Mouse (Mus musculus): ENCODE results near the gene Elmo3.

Elmo3 gene

DNA sequence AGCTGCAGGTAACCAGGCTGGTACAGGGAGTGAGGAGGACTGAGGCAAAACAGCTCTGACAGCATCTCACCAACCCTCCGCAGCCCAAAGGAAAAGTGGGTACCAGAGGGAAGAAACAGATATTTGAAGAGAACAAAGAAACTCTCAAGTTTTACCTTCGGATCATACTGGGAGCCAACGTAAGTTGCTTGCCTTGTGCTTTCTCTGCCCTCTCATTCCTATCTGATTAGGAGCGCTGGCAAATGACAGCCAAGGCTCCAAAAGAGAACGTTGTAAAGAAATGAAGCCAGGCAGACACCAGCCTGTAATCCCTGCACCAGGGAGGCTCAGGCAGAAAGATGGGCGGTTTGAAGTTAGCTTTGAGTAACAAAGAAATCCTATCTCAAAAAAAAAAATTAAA lies 21.6 kb downstream of the Elmo3 start:
- DNase-seq (ENCODE audit: low read depth), result no peak

DNA sequence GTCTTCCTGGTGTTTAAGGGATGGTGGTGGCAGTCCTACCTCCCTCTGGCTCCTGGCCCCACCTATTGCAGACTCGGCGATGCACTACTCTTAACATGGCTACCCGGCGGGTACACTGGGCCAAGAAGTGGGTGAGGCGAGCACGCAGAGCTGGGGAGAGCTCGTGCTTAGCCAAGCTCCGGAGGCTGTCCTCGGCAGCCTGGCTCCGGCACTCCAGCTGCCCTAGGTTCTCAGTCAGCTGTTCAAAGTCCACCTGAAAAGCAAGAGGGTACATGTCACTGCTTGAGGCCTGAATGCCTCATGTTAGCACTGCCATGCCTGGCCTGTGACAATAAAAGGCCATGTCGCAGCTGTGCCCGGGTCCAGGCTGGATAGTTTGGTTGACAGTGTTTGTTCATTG lies 24.9 kb downstream of the Elmo3 start:
- no peak for DNase-seq (ENCODE audit: low read depth)

DNA sequence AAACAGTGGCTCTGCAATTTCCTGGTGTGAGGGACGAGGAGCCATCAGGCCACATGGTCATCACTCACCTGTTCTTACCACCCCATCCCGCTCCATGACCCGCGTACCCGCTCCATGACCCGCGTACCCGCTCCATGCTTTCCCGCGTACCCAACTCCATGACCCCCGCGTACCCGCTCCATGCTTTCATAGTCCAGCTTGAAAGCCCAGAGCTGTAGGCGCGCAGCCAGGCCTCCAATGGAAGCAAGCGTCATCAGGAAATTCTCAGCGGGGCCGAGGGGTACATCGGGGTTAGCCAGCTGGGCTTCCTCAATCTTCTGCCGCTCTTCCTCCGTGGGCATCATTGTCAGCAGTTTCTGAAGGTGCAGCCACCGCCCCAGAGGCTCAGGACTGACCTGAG lies 26.1 kb downstream of the Elmo3 start:
- no peak for DNase-seq (ENCODE audit: low read depth)

DNA sequence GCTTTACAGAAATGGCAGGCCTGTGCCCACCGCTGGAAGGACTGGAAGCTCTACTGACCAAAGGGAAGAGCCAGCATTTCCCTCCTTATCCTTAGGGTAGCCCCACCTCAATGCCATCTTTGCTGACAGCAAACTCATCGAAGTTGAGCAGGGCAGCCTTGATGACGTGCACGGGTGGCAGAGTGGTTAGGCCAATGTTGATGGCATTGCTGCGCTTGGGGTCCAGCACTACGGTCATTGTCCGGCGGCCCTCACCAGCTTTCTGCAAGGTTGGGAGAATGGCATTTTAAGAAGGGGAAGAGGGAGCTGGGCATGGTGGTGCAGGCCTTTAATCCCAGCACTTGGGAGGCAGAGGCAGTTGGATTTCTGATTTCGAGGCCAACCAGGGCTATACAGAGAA lies 26.5 kb downstream of the Elmo3 start:
- no peak for DNase-seq (ENCODE audit: low read depth)

DNA sequence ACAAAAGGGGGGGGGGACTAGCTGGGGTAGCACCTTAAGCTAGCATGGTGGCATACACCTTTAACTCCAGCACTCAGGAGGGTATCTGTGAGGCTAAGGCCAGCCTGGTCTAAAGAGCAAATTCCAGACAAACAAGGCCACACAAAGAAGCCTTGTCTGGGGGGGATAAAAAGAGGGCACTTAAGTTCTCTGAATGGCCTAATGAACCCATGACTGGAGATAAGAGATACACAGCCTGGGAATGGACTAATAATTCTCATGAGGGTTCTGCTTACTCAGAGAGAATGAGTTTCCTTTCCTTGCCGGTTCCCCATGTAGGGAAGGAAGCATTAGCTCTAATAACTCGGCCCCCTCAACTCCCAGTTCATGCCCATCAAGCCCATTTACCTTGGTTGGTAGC lies 27.1 kb downstream of the Elmo3 start:
- no peak for DNase-seq (ENCODE audit: low read depth)

DNA sequence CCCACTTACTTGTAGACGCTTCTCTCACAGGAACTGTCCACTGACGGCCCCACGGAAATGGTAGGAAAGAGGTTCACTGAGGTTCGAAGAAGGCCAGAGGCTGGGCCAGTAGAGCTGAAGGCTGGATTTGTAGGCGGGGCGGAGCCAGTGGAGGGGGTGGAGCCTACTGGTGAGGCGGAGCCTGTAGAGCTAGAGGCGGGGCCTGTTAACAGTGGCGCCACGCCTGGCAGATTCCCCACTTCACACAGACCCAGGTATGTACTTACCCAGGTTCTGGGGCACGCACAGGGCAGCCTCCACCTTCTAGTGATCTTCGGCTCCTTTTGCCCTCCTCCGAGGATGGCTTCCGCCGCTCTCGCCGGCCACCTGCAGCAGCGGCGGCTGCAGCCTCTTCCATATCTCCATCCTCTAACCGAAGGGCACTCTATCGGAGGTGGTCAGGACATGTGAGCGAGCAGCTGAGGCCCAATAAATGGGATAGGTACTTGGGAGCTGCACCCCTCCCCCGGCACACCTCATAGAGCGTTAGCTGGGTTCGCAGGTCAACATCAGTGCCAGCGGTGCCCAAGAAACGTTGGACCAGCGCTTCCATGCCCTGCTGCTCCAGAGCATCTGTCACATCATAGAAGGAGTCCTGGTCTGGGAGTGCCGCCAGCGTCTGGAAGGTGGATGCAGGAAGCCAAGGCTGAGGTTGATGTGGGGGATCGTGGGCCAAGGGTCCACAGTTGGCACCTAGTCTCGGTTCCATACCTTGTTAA lies 31.2 kb downstream of the Elmo3 start:
- DNase-seq (ENCODE audit: low read depth), result no peak

DNA sequence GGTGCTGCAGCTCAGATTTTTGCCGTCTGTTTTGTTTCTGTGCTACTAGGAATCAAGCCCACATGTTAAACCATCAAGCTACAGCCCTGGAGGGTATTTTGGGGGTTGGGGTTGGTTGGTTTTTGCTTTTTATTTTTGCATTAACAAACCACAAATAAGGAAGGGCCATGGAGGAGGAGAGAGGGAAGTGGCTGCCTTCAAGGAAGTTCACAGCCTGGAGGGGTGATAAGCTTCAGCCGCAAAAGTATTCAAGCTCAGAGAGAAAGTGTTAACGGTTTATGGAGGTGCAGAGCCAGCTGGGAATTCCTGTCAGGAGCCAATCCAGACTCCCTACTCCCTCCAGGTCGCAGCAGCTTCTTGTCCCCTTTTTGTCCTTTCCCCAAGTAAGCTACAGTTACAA lies 33.6 kb downstream of the Elmo3 start:
- DNase-seq (ENCODE audit: low read depth), result no peak

DNA sequence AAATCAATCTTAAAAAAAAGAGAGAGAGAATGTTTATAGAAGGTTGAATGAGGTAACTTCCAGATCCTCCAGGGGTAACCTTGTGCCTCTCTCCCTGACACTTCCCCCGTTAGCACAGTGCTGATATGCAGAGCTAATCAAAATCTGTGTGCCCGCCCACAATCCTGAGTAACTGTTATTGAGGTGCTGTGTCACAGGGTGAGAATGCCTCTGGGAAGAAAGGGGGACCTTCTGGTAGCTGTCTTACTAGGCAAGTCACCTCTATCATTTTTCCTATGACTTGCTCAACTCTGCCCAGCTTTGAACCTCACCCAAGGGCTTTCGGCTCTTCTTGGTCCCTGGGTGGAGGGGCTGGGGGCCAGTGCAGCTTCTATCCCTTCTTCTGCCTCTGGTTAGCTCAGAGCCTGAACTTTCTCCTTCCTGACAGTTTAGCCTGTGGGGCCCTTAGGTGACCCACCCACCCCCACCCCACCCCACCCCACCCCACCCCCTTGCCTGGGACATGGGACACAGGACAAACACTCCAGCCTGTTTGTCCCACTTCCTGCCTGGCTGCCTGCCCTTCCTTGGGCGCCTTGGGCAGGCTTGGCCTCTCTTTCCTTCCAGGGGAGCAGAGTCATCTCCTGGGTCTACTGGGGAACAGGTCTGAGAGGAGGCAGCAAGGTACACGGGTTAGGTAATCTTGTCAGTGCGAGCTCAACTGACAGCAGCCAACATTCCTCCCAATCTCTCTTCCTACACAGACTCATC lies 34.7 kb downstream of the Elmo3 start:
- peak; percentile 56 for DNase-seq (ENCODE audit: low read depth)

DNA sequence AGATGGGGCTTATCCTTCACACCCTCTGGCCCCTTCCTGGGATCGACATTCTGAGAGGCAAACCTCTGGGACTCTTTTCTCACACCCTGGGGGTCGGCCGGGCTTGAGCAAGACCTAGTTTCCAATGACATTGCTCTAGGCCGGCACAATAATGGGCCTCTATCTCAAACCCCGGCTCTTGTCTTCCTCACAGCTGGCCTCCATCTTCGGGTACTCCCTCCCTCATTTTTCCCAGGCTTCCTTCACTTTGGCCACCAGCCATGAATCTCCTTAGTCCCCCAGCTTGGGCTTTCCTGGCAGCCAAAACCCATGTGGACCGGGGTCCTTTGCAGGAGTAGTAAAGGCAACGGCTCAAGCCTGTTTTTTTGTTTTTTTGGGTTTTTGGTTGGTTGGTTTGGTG lies 36.0 kb downstream of the Elmo3 start:
- no peak for DNase-seq (ENCODE audit: low read depth)

DNA sequence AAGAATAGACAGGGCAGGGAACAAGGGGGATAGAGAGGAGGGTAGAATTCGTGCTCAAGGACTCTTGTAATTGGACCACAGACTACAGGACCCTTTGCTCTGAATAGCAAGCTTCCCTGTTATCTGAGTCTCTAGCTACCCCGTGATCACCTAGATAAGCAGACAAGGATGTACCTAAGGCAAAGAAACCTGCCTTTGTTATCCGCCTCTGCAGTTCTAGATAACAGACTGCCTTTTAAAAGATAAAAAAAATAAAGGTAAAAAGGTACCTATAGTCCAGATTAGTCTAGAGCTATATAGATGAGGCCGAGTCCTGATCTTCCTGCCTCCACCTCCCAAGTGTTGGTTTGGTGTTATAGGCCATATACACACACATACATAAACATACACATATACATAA lies 37.4 kb downstream of the Elmo3 start:
- no peak for DNase-seq (ENCODE audit: low read depth)

DNA sequence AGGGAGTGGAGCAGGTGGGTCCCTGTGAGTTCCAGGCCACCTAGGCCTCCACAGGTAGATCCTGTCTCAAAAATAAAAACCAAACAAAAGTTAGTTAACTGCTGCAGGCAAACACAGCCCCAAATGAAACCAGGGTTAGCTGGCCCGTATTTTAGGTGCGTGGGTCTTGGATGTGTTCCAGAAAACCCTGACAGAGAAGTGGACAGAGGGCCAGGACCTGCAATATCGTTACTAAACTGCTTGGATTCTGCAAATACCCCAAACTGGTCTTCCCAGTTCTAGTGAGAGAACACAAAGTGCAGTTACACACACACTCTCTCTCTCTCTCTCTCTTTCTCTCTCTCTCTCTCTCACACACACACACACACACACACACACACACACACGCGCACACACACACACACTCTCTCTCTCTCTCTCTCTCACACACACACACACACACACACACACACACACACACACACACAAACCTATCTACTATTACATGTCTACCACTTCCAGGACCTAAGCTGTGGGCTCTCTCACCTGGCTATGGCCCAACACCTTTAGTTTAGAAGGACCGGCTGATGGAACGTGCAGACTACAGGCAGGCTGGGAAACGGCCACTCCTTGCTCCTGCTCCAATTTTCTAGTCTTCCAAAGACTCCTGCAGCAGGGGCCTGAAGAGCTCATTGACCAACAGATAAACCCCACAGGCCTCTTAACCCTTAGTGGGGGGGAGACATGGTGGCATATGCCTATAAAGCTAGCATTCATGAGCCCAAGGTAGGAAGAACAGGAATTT lies 38.6 kb downstream of the Elmo3 start:
- DNase-seq (ENCODE audit: low read depth), result no peak

DNA sequence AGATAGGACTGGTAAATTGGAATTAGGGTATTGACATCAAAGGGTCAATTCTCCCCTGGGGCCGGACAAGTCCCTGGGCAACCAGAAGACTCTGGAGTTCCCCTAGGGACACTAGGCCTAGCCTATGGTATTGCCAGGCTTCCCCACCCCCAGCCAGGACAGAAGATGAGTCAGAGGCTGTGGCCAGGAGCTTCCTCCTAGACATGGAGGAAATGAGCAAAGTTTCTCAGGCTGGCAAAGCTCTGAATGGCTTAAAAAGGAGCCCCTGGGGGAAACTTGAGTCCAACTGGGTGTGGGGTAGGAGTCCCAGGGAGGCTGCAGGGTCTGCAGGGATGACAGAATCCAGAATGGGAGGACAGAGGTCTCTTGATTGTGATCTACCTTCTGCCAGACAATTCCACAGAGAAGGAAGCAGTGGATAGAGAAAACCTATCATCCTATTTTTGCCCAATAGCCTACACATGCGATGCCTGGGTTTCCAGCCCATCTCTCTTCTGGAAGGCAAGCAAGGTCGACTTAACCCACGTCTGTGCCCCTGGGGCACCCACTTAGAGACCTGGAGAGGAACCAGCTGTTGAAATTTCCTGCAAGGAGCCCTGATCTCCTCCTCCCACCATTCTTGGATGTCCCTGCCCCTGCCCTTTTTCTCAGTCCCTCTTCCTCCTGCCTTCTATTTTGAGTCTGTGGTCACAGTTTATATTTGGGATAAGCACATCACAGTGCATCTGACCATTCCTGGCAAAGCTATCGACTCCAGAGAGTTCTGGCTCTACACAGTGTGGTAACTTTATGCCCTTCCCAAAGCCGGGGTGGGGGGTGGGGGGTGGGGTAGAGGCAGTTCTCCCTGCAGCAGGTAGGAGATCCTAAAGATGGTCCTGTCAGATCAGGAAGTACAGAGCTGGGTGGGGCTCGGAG lies 39.9 kb downstream of the Elmo3 start:
- DNase-seq (ENCODE audit: low read depth), result no peak

DNA sequence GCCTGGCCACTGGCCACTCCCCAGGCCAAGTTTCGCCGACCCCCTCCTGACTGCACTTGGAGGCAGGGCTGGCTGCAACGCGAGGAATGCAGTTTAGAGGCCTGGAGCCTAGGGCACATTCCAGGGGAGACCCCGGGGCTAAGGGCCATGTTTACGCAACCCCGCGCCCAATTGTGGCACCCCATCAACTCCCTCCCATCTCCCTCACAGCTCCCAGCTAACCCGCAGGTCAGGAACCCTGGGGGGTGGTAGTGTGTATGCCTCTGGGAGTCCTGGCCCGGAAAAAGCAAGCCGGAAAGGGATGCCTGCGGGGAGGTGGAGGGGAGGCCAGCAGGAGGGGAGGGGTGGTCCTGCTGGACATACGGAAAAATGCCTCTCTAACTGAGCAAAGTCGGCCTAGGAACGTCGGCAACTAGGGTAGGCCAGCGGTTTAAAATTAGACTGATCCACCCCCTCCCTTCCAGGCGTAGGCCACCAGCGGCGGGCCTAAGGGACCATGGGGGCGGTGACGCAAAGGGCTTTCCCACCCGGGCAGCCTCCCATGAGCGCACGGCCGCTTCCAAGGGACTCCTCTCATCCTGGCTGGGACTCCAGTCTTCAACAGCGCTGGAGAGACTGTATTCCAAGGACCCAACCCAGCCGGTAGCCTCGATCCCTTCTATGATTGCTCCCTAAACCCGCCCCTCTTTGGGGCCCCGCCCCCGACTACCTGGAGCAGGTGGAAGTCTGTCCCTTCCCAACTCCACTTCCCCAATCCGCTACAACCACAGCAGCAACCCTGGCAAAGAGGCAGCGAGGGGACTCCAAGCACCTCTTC lies 41.4 kb downstream of the Elmo3 start:
- no peak for DNase-seq (ENCODE audit: low read depth)

DNA sequence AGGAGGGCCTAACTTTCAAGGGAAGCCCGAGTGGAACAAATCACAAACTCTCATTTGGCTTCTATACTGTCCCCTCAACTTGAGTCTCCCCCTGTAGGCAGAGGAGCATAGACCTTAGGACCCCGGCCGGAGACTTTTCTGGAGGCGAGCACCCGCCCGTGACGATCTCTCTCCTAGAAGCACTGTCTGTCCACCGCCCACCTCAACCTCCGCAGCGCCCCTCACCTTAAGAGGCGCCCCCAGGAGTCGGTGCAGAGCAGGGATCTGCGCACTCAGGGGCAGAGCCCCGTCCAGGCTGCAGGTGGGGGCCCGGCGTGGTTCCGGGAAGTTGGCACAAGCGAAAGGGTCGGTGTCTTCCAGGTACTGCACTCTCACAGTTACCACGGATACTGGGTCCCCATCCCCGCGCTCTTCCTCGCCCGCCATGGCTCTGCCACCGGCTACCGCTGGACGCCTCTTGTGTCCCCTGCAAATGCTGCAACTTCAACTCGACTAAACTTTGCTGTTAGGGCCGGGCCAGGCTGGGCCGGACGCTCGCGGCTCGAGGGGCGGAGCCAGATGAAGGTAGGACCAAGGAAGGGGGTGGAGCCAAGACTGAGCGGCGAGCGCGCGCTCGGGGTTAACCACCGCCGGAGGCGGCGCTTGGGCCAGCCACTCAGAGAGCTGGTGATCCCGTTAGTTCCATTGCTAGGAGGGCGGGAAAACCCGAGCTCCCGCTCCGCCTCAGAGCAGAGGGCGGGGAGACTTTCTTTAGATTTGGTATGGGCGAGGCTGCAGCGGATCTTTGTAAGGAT lies 42.2 kb downstream of the Elmo3 start, which contains the start of gene Fhod1:
Fhod1 (minus strand) TSS at position 526 of the 794 bp plus-strand sequence.
- DNase-seq (ENCODE audit: low read depth), result peak; percentile 93

DNA sequence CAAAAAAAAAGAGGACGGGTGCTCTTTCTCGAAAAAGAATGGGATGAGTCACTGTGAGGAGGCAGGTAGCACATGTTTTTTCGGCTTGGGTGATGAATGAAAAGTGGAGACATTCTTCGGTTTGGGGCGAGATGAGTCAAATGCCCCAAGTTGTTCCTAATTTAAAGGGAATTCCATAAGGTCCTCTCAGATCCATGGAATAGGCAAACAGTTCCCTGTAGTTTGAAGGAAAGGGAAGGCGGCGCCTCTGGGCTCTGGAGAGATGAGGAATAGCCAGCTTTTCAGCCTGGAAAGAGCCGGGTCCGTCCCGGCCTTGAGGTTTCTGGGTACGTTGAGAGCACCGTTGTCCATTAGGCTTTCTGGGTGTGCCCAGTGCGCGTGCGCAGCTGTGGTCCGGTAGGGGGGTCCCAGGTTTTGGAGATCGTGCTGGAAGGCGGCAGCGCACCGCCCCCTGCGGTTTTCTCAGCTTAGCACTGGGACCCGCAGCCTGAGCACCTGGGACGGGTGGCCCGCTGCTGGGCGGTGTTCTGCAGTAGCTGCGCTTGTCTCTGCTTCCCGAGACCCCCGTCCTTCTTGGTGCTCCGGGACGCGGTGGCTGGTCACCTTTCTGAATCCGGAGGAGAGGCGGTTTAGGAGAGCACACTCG lies 43.2 kb downstream of the Elmo3 start, which contains the start of gene Slc9a5:
Slc9a5 (plus strand) TSS at position 394 of the 646 bp plus-strand sequence.
- DNase-seq (ENCODE audit: low read depth), result no peak

DNA sequence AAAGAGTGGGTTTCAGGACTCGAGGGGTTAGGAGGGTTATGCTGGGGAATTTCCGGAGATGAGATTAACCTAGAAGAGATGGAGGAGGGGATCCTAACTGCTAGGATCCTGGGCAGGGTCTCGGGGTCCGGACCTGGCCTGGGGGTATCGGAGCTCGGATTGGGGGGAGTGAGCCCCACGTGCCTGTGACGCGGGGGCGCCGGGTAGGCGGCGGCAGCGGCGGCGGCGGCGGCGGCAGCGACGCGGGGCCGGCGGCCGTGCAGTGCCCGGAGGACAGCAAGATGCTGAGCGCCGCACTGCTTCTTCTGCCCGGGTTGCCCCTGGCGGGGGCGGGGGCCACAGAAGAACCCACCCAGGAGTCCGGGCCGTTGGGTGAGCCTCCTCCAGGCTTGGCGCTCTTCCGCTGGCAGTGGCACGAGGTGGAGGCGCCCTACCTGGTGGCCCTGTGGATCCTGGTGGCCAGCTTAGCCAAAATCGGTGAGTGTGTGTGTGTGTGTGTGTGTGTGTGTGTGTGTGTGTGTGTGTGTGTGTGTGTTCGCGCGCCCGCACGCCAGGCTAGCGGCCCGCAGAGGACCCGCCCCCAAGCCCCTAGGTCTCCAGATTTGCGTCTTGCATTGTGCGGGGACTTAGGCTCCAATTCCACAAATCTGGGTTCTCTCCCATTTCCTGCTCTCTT lies 43.8 kb downstream of the Elmo3 start:
- DNase-seq (ENCODE audit: low read depth), result no peak

DNA sequence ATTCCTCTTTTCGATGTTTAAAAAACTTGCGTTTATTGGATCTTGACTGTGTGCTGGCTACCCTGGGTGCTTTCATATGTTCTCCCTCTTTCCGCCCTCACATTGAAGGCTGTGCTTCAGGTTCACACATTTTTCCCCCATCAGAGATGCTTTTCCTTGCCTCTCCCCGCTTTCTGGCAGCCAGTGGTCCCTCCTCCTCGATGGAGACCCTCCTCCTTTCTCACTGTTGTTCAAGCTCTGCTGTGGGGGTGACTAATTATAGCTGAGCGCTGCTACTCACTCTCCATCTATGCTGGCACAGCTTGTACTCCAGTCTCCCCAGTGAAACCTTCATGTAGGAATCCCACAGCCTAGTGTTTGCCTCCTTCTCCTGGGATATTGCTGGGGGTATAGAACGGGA lies 44.8 kb downstream of the Elmo3 start:
- DNase-seq (ENCODE audit: low read depth), result no peak

DNA sequence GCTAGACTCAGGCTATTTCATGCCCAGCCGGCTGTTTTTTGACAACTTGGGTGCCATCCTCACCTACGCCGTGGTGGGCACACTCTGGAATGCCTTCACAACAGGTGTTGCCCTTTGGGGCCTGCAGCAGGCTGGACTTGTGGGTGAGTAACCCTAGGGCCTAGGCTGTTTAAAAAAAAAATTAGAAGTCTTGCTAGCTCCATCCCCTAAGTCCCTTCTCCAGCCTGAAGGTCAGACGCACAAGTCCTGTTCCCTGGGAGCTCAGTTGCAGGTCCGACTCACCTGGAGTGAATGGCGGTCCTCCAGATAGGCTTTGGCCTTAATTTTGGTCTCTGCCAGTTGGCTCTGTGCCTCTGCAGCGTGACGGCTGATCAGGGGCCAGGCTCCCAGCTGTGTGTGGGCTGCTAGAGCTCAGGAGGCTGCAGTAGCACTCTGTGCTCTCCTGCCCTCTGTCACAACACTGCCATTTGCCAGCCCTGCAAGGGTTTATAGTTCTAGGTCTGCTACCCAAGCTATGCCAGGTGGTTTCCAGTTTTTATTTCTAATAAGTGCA lies 48.3 kb downstream of the Elmo3 start:
- DNase-seq (ENCODE audit: low read depth), result no peak

DNA sequence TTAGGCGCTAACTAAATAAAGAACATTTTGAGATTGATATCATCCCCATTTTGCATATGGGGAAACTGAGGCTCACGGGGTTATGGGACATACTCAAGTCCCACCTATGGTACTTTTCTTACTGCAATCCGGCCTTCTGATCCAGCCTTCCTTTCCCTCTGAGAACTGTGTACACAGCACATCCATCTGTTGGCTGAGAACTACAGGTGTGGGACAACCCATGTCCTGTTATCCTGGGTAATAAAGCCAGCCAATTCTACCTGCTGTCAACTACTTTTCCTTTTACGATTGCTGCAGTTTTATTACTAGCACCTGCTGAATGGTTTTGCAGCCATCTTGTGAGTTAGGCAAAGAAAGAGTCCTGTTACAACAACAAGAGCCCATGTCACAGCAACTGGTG lies 49.1 kb downstream of the Elmo3 start:
- DNase-seq (ENCODE audit: low read depth), result no peak
